Mouse (Mus musculus) heart, postnatal 14 days (tissue): Measurements from ENCODE around the gene Chrna1. TPM values are rescaled to one million over a fixed set of nuclear protein-coding genes. Genes with fewer than 3 reads are reported as not detected.

Experiments
- DNase-seq, 2 experiments: peaks; one replicate each; pipeline ENCODE4 v3.0.0; 2021 to 2022
- intact Hi-C: fragments of 180-260 bp; cut with DNase I; formaldehyde crosslinking; loops from one replicate; pipeline ENCODE4 v1.15.1; 2025
- long read RNA-seq, 2 experiments: library from polyadenylated mRNA; stranded (forward); transcript quantifications; one replicate each; pipeline ENCODE4 v2.0.0; 2021
- total RNA-seq, 2 experiments: library from RNA; stranded (reverse); gene quantifications; 2 replicates each; pipeline ENCODE4 v1.2.3; 2021

Chrna1 gene
- total RNA-seq: not detected
- long read RNA-seq, experiment 1: 0 reads
- long read RNA-seq, experiment 2: 0 reads

DNA sequence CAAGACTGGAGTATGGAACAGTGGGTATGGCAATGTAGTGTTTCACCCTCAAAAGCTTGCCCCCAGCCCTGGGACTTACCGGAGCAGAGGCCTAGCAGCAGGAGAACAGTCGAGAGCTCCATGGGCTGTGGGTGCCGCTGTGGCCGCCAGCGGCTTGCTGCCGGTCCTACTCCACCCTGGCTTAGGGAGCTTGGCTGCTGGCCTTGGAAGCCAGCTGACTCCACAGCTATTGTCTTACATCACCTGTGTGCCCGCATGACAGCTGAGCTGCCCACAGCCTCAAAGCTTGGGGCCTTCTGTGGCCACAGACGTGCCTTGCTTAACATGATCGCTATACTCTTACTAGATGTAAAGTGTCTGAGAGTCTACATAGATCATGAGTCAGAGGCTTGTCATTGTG is at the start of gene Chrna1:
Chrna1 (minus strand) TSS at position 173 of the 400 bp plus-strand sequence.
- no peak for DNase-seq
- intact Hi-C loops: loop anchor here (10.0 kb wide), 1 partner anchor 305 kb away; no protein-coding TSS in a partner anchor

- intact Hi-C loops: no loop called here
- DNase-seq: no peak
These were observed 38.4 kb upstream of the Chrna1 start for GRCm38 (mm10) chr2:73618486-73619052.

DNA sequence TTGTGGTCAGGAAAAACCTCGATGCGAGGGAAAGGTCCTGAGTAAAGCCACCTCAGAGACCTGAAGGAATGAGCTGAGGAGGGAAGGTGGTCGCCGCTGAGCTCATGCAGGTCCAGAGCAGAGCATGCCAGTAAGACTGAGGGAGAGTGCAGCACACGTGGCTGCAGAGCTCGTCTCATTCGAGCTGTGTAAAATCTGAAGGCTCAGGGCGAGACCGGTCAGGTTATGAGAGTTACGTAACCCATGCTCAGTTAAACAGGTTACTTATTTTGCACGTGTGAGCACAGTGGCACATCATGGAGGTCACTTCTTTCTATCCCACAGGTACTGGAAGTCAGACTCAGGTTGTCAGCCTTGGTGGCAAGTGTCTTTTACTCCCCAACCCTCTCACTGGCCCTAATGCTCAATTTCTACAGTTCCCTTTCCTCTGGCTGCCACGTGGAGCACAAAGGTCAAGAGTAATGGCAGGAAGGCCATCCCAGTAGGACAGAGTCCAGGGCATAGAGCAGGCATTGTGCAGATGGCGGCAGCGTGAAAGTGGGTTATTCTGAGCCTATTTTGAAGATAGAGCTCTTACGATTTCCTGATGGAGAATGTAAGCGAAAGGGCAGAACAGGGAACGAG is 36.4 kb upstream of the Chrna1 start:
- intact Hi-C loops: no loop called here
- no peak for DNase-seq

GRCm38 (mm10) chr2:73615456-73615855 is 35.3 kb upstream of the Chrna1 start:
- no peak for DNase-seq
- intact Hi-C loops: no loop called here

- intact Hi-C loops: no loop called here
- DNase-seq: no peak
These were observed 34.2 kb upstream of the Chrna1 start for GRCm38 (mm10) chr2:73614303-73614702.

GRCm38 (mm10) chr2:73612941-73613340 is 32.8 kb upstream of the Chrna1 start:
- intact Hi-C loops: no loop called here
- DNase-seq: no peak

DNA sequence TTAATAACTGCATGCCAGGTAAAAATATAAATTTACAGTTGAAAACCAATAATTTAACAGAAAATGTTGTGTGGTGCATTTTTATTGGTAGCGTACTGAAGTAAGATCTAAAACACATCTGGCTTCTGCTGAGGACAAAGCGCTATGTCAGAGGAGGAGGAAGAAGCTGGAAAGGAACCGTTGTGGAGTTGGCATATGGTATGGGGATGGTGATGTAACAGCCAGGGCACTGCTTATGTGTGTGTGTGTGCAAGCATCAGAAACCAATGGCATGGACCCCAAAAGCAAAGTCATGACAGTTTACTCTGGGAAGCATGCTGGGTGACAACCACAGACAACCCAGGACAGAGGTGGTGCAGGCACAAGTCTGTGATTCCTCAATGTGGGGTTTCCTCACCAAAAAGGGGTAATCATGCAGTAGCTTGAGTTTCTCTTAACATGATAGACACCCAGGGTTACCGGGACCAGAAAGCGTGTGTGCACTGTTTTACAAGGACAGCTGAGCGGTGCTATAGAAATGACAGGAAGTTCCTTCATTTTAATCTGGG is 32.3 kb upstream of the Chrna1 start:
- DNase-seq: no peak
- intact Hi-C loops: no loop called here

GRCm38 (mm10) chr2:73611798-73612197 is 31.7 kb upstream of the Chrna1 start:
- intact Hi-C loops: no loop called here
- DNase-seq: no peak

DNA sequence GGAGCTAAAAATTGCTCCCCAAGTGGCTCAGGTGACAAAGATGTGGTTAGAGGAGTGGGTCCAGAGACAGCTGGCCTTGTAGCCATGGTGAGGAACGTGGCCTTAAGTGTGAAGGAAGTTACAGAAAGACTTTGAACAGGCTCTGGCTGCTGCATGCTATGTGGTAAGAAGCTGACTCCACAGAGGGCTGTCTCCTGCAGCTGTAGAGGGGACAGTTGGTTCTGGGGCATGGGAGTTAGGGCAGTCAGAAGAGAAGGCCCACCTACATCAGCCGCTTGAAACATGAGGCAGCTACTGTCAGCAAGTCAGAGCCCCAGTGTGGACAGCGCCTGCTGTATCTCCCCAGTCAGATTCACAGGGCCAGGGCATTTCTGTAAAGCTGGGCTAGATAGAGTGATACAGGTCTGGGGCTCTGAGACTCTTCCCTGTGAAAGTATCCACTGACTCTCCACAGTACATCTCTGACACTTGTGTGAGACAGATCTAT is 29.6 kb upstream of the Chrna1 start:
- no peak for DNase-seq

DNA sequence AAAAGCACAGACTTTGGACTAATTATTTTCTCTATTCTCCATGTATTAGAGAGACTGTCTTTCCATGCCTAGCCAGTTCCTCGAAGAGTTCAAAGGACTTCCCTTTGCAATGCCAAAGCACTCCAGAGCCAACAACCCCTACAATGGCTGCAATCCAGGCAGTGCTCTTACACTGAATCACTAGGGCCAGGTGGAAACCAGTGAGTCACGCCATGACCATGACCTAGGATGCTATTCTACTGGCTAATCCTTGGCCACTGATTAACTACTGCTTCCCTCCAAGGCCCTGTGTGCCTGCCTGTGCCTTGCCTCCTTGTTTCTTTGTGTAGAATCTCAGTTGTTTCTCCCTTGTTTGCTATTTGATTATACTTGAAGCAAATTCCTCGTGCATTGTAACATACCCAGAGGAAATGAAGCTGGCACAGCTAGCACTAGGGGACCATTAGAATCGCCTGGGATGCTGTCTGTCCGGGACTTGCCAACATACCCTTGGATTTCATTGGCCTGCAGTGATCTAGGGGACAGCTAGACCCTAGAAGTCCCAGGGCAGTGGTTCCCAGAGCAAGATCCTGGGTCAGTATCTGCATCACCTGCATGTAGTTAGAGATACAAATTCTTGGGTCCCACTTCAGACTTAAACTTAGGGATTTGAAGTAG is 29.1 kb upstream of the Chrna1 start:
- no peak for DNase-seq
- intact Hi-C loops: no loop called here

More for the DNA sequence above, 29.6 kb upstream of the Chrna1 start:
- intact Hi-C loops: no loop called here

DNA sequence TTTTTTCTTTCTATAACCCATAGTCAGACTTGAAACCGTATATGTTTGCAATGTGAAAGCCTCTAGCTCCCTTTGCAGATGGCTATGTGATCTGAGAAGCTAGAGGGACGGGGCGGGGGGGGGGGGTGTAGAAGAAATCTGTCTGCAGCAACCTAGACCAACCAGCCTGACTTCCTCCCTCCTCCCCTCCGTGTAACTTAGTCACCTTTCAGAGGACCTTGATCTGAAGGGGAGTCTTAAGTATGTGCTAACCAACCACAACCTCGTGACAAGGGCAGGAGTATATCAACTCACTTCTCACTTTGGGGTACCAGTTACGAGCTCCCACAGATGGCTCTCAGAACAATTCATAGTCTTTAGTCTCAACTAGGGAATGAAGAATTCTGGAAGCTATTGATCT is 28.3 kb upstream of the Chrna1 start:
- no peak for DNase-seq
- intact Hi-C loops: no loop called here

DNA sequence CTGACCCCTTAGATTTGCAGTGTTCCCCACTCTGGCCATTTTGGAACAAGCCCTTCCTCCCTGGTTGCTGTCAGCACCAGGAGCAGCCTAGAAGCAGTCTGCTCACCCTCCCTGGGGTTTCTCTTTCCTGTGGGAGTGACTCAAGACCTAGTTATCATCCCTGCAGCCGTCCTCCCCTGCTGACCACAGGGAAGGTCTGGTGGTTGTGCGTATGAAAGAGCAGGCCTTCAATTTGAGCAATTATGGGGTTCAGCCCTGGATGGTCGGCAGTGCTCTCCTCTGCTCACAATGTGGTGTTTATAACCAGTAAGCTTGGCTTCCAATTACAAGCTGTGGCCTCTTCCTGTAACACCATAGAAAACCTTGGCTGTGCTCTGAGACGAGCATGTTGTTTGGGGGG is 27.5 kb upstream of the Chrna1 start:
- intact Hi-C loops: no loop called here

DNA sequence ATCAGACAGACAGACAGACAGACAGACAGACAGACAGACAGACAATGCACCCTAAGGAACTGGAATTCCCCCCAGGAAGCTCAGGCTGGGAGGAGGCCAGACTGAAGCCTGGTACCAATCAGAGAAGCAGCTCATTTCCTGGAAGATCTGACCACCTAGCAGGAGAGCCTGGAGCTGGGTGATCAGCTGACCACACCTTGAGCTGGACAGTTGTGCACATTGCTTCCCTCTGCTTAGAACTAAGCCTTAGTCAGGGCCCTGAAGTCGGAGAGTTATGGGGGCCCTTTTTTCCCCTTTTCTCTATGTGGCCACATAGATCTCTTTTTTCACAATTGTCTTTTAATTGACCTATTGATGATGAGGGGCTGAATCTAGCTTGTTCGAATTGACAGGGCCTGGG is 27.0 kb upstream of the Chrna1 start:
- DNase-seq: no peak
- intact Hi-C loops: no loop called here

More for the DNA sequence above, 27.5 kb upstream of the Chrna1 start:
- no peak for DNase-seq

DNA sequence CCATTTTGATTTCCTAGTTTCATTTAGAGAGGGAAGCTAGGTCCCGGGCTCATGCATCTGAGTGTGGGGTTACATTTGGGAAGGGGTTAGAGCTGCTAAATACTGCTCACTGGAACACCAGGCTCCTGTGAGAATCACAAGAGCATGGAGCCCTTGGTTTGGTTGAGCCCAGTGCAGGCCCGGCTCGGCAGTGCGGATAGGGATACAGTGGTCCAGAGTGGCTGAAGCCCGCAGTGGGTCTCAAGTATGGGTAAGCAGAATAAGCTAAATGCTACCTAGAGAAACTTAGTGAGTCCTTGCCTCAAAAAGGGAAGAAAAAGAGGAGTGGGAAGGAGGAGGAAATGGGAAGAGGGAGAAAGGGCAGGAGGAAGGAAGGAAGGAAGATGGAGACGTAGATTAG is 26.5 kb upstream of the Chrna1 start:
- DNase-seq: no peak
- intact Hi-C loops: no loop called here

DNA sequence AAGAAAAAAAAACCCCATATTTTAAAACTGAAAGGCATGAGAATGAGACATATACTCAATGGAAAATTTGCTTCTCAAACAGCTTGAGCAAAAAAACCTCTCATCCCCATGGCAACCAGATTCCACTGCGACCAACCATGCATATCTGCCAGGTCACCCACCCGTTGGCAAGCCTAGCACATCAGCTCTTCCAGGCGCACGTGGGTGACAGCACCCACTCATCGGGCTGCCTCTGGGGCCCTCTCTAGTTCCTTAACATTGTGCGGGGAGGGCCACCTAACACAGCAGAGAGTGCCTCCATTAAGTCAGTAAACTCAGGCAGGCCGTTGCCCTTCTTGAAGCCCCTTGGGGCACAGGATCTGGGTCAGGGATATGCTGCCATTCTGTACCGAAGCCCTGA is 24.9 kb upstream of the Chrna1 start:
- intact Hi-C loops: no loop called here
- DNase-seq: no peak

DNA sequence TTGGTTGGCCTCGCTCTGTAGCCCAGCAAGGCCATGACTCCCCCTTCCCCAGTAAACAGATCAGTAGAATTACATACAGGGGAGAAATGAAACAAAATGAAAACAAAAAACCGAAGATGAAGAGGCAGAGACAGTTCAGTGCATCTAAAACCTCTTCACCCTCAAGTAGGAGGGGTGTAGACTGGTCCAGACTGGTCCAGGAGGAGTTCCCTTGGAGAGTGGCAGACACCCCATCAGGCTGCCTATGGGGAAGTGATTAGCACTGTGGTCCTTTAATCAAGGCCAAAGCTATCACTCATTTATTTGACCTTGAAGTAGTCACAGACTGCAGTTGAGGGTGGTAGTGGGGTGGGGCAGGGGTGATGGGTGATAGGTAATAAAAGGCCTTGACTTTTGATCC is 24.4 kb upstream of the Chrna1 start:
- DNase-seq: no peak
- intact Hi-C loops: no loop called here

GRCm38 (mm10) chr2:73600650-73601049 is 20.5 kb upstream of the Chrna1 start:
- intact Hi-C loops: no loop called here
- no peak for DNase-seq

DNA sequence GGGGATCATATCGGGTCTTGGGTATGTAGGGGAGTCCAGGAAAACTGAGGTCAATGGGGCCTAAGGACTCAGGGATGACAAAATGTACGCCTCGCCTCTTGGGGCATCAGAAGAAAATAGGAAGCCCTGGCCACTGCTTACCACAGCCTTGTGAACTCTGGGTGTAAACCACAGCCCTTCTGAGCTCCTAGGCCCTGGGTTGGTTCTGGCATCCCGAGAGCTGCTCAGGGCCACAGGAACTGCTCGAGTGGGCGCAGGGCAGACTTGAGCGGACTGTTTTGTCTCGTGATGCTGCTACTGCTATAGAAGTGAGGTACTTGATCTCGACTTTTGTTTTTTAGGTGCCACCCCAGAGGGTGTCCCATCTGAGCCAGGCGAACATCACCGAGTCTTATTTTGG is 17.6 kb upstream of the Chrna1 start:
- intact Hi-C loops: no loop called here
- no peak for DNase-seq

GRCm38 (mm10) chr2:73596786-73597185 is 16.6 kb upstream of the Chrna1 start:
- intact Hi-C loops: no loop called here
- DNase-seq: no peak

GRCm38 (mm10) chr2:73596326-73596725 is 16.2 kb upstream of the Chrna1 start:
- DNase-seq: no peak
- intact Hi-C loops: no loop called here

GRCm38 (mm10) chr2:73593101-73593439 is 12.9 kb upstream of the Chrna1 start:
- intact Hi-C loops: loop anchor here (5.0 kb wide), 1 partner anchor 69 kb away; no protein-coding TSS in a partner anchor
- no peak for DNase-seq
